Comparison of ENCODE assay signal across 7 mouse cellular contexts in the genomic region with DNA sequence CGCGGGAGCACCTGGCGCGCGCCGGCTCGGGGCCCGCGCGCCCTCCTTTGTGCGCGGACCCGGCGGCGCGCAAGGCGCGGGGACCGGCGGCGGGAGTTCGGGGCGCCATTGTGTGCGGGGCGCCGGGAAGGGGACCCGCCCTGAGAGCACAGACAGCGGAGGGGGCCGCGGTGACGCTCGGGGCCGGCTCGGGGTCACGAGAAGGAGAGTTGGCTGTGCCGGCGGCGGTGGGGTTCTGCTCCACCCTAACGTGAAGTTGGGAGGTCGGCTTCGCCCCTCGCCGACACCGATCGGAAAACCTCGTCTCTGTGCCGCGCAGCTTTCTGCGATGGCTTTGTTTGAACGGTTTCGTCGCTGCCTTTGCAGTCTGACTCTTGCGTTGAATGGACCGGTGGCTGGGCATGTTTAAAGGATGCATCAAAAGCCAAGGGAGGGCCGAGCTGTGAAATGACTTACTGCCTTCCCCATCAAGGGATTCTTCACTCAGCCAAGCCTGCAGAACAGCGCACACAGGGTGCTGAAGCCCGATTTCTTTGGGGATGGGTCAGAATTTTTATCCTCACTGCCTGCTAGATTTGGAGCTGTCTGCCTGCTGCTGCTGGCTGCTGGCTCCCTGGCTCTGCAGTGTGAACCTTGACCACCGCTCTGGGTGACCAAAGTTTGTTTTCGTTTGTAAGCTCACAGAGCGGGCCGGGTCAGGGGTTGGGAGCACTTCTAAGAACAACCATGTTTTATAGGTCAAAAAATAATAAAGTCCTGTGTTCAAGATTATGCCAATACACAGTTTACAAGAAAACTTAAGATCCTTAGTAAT. TPM values are rescaled to one million over a fixed set of nuclear protein-coding genes. Genes with fewer than 3 reads are reported as not detected.
A peak's percentile ranks its signal among the peaks of the same experiment; 100 is the strongest.
DNase-seq lines count a peak whose midpoint lies in the region; ATAC-seq and TF ChIP-seq lines count a peak whose summit lies in the region.

No protein-coding gene starts in this region.

- H3K27me3 ChIP-seq in forebrain, embryonic 13.5 days = peaks cover 21% of the 10 kb centered on the region
- no peaks in the 10 kb centered on the region for H3K27me3 ChIP-seq in liver, adult 2 months (ENCODE audit: control insufficient read depth, insufficient read depth, low read length)

- TF ChIP-seq CTCF in liver, adult 2 months (IDR thresholded peaks at IDR 0.05; ENCODE audit: low read depth, low read length) = no peak

- TF ChIP-seq POLR2A in liver, adult 2 months (IDR thresholded peaks at IDR 0.05; ENCODE audit: extremely low read depth, insufficient read depth, low read length) = peak; percentile 38; the same call in 1 of the 2 replicates

- WGBS in forebrain, embryonic 13.5 days = under 1% methylated on average over 49 of the region's 61 CpGs
- WGBS in liver, adult 2 months = 2% methylated on average over 61 of the region's 61 CpGs

- DNase-seq in ES-E14 (ENCODE audit: low read depth, low spot score) = peak; percentile 30
- peak; percentile 71 for DNase-seq in kidney, adult 18-20 months
- peak; percentile 91 for DNase-seq in liver, adult 2 months (ENCODE audit: extremely low read depth, low read depth, low spot score)
- DNase-seq in right cerebral cortex, adult 18-20 months = peak; percentile 39
- no peak for DNase-seq in adrenal gland, postnatal 36 days

- in situ Hi-C loops in ES-E14 (cut with MboI; ENCODE audit: low sequenced_read_pairs in 2 of 2, unreplicated experiment in 2 of 2) = no loop called here

- H3K79me2 ChIP-seq in liver, adult 2 months (ENCODE audit: control insufficient read depth, insufficient read depth, low read length) = peaks cover 8% of the 10 kb centered on the region; the same call in 1 of the 2 replicates

- no peak overlapping the region for H3K27ac ChIP-seq in ES-E14 (ENCODE audit: insufficient read depth, low read depth, low read length, poor library complexity, severe bottlenecking)
- H3K27ac ChIP-seq in forebrain, embryonic 13.5 days = peak overlapping the region; percentile 100
- peak overlapping the region; percentile 83 for H3K27ac ChIP-seq in liver, adult 2 months (replicated peaks; ENCODE audit: insufficient read depth, low read depth, low read length)

- no peaks in the 10 kb centered on the region for H3K9me3 ChIP-seq in ES-E14 (ENCODE audit: control insufficient read depth, insufficient read depth, low read depth, low read length)
- H3K9me3 ChIP-seq in forebrain, embryonic 13.5 days (replicated peaks) = no peaks in the 10 kb centered on the region

- H3K4me3 ChIP-seq in ES-E14 (ENCODE audit: insufficient read depth in 1 of 2, low read depth in 1 of 2, low read length in 2 of 2, poor library complexity in 1 of 2, severe bottlenecking in 1 of 2) = peak overlapping the region; percentile 90 to 99
- H3K4me3 ChIP-seq in forebrain, embryonic 13.5 days = peak overlapping the region; percentile 79
- peak overlapping the region; percentile 97 for H3K4me3 ChIP-seq in liver, adult 2 months (ENCODE audit: insufficient read depth, low read depth, low read length)

- peak overlapping the region; percentile 80 for H3K4me2 ChIP-seq in forebrain, embryonic 13.5 days

- H3K9ac ChIP-seq in ES-E14 (ENCODE audit: insufficient read depth, low read depth, low read length, poor library complexity, severe bottlenecking) = peak overlapping the region; percentile 87
- H3K9ac ChIP-seq in forebrain, embryonic 13.5 days = peak overlapping the region; percentile 98
- H3K9ac ChIP-seq in liver, adult 2 months (ENCODE audit: low read depth, low read length) = peak overlapping the region; percentile 99

- no peaks in the 10 kb centered on the region for H3K4me1 ChIP-seq in ES-E14 (ENCODE audit: control insufficient read depth in 2 of 2, insufficient read depth in 2 of 2, low read length in 2 of 2, poor library complexity in 1 of 2)
- H3K4me1 ChIP-seq in forebrain, embryonic 13.5 days = peaks cover 33% of the 10 kb centered on the region
- H3K4me1 ChIP-seq in liver, adult 2 months (ENCODE audit: control insufficient read depth, insufficient read depth, low read length) = peaks cover 13% of the 10 kb centered on the region

- ATAC-seq in cerebellum, adult (ENCODE audit: insufficient number of reproducible peaks, low FRiP score, low TSS enrichment) = peak; percentile 37; the same call in 1 of the 2 replicates
- ATAC-seq in forebrain, embryonic 13.5 days = peak; percentile 42

- no peaks in the 10 kb centered on the region for H3K36me3 ChIP-seq in ES-E14 (ENCODE audit: control insufficient read depth, insufficient read depth, low read length, poor library complexity, severe bottlenecking)
- H3K36me3 ChIP-seq in forebrain, embryonic 13.5 days (ENCODE audit: poor library complexity, severe bottlenecking) = peaks cover 4% of the 10 kb centered on the region; the same call in 1 of the 2 replicates
- no peaks in the 10 kb centered on the region for H3K36me3 ChIP-seq in liver, adult 2 months (ENCODE audit: control insufficient read depth, insufficient read depth, low read length)

TF ChIP-seq in ES-E14, 5 proteins besides CTCF, POLR2A, EP300 and RAD21:
- TF ChIP-seq HCFC1 (IDR thresholded peaks at IDR 0.05; ENCODE audit: borderline replicate concordance, insufficient read depth, low read length) (no peak), ZNF384 (IDR thresholded peaks at IDR 0.05; ENCODE audit: low read depth, low read length) (no peak), MAFK (IDR thresholded peaks at IDR 0.05; ENCODE audit: insufficient read depth, low read depth, low read length) (no peak)

RNA-seq across cellular contexts. Expression of a gene that starts 1.2 kb away (rescaled TPM):
- 33.0 and 35.8 TPM in 2 replicates for total RNA-seq in ES-E14 (2012; rRNA removed)
- polyA plus RNA-seq in forebrain, embryonic 13.5 days (2015; fragmentation: Nextera tagmentation; extraction: Ambion mirVana) = 58.5 and 61.8 TPM in 2 replicates
- 15.8 and 19.3 TPM in 2 replicates for total RNA-seq in liver, adult 2 months (2014; rRNA removed)
- 11.0 and 12.4 TPM in 2 replicates for polyA plus RNA-seq in liver, adult 2 months (2012; rRNA removed)
- total RNA-seq in adrenal gland, postnatal 36 days (2021) = 10 to 100 TPM; 40.7 to 45.5 TPM

RNA-seq across cellular contexts. Expression of a gene that starts 27.8 kb away (rescaled TPM):
- total RNA-seq in ES-E14 (2012; rRNA removed) = 0.95 and 2.1 TPM in 2 replicates
- polyA plus RNA-seq in forebrain, embryonic 13.5 days (2015; fragmentation: Nextera tagmentation; extraction: Ambion mirVana) = not detected in 2 replicates
- total RNA-seq in liver, adult 2 months (2014; rRNA removed) = not detected in 2 replicates
- not detected in 2 replicates for polyA plus RNA-seq in liver, adult 2 months (2012; rRNA removed)
- total RNA-seq in adrenal gland, postnatal 36 days (2021) = not detected

Comparison
In these comparisons a context has a peak if more than half of its experiments do, and no peak if none do; other contexts are left out.
1. DNase-seq: peak in ES-E14 (single experiment), kidney, adult 18-20 months (single experiment), liver, adult 2 months (single experiment) and right cerebral cortex, adult 18-20 months (single experiment); none in adrenal gland, postnatal 36 days (0 of 2).
2. Peak in every context shown above with its lines, with median percentiles within 50 percentile points of each other: H3K4me3 ChIP-seq and H3K9ac ChIP-seq.